Mouse (Mus musculus) C2C12 (cell line): ENCODE data around the gene Bcl2.

Experiments
- CTCF ChIP-seq: IDR thresholded peaks from one replicate; pipeline ENCODE4 v1.5.1; 2011; ENCODE audit not compliant: control insufficient read depth, insufficient read depth, insufficient read length
- FOSL1 ChIP-seq: IDR thresholded peaks from one replicate; pipeline ENCODE4 v1.8.0; 2011; ENCODE audit warnings: mild to moderate bottlenecking, low read length; ENCODE audit not compliant: poor library complexity, insufficient read depth, severe bottlenecking
- MAX ChIP-seq: IDR thresholded peaks from one replicate; pipeline ENCODE4 v1.6.1; 2011; ENCODE audit warnings: mild to moderate bottlenecking, control low read depth
- MYOD1 ChIP-seq: IDR thresholded peaks from one replicate; pipeline ENCODE4 v1.6.1; 2011; ENCODE audit warnings: low read depth; ENCODE audit not compliant: control insufficient read depth, insufficient read length
- MYOG ChIP-seq: IDR thresholded peaks from one replicate; pipeline ENCODE4 v1.6.1; 2011; ENCODE audit not compliant: control insufficient read depth, insufficient read length; ENCODE audit errors: extremely low read depth
- USF1 ChIP-seq: IDR thresholded peaks from one replicate; pipeline ENCODE4 v1.6.1; 2011; ENCODE audit warnings: low read depth, mild to moderate bottlenecking, control low read depth, moderate library complexity

DNA sequence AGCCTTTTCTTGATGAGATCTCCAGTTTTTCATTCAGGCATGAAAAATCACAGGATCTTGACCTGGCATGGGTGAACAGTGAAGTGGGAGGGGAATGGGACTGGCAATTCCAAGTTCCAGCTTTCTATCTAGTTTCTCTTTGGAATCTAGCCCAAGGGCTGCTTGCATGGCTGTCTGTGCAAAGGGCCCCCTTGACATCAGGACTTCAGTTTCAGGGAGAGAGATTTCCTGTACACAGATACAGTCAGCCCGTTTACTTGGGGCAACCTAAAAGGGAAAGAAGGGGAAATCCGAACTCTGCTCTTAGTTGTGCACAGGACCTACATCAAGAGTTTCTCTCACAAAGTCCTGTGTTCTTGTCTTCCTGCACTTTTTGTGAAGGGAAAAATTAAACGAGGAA is 154.0 kb downstream of the Bcl2 start:
- no peak for TF ChIP-seq CTCF
- TF ChIP-seq FOSL1, result no peak
- no peak for TF ChIP-seq MYOD1
- TF ChIP-seq MAX, result no peak
- TF ChIP-seq USF1, result no peak
- TF ChIP-seq MYOG, result no peak
